Mouse (Mus musculus) layer of hippocampus, adult 11-12 months (tissue): ENCODE results near the gene Gm15127.
"Not testable (repeated sequence)": the region's sequence is repeated elsewhere in the genome, so short reads cannot be mapped to it uniquely, and the experiment has no call there.

Source experiments
- DNase-seq: peaks from one replicate; pipeline ENCODE4 v3.0.0; 2022; ENCODE audit warnings: low spot score

Gene Gm15127

GRCm38 (mm10) chrX:148663298-148663697 lies at the start of gene Gm15127:
TSS of gene Gm15127 (plus strand) at chrX:148663598.
- not testable (repeated sequence) for DNase-seq

- DNase-seq, result not testable (repeated sequence)
These were observed 48.3 kb upstream of the Gm15127 start, which contains the start of gene Gm8334 for GRCm38 (mm10) chrX:148615053-148615452. TSS of gene Gm8334 (minus strand) at chrX:148615153.

DNA sequence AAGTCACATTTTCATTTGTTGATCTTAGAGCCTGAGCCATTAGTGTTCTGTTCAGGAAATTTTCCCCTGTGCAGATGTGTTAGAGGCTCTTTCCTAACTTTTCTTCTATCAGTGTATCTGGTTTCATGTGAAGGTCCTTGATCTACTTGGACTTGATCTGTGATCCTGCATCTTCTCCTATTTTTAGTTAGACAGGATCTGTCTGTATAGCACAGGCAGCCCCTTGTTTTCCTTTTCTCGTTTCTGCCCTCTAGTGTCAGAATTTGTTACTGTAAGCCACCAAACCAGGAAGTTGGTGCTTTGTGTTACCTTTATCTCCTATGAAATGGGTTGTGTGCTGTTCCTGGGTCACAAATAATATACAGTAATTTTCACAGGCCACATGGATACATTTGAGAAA lies 12.9 kb downstream of the Gm15127 start:
- not testable (repeated sequence) for DNase-seq
